Mouse (Mus musculus) kidney, postnatal 14 days (tissue): ENCODE measurements at regions not wholly inside any gene's neighbourhood (a gene's known extent, or its start where the extent isn't known, plus 50 kb on each side); places are given as distances from the start of the nearest gene placed in this dataset.
A peak's percentile ranks its signal among the peaks of the same experiment; 100 is the strongest.

Experiments used
- DNase-seq: peaks from one replicate; pipeline ENCODE4 v3.0.0; 2022; ENCODE audit warnings: mixed read lengths

GRCm38 (mm10) chr10:18907276-18907960, 62.6 kb downstream of the Perp start:
- no peak for DNase-seq

- no peak for DNase-seq
Measured at GRCm38 (mm10) chr10:18909307-18909706, 64.5 kb downstream of the Perp start.

GRCm38 (mm10) chr10:18910898-18911297, 66.1 kb downstream of the Perp start:
- DNase-seq, result peak; percentile 27

- peak; percentile 22 for DNase-seq
Measured at GRCm38 (mm10) chr10:18917120-18917616, 72.3 kb downstream of the Perp start.

- DNase-seq, result no peak
Measured at GRCm38 (mm10) chr10:18923088-18923821, 78.4 kb downstream of the Perp start.

- no peak for DNase-seq
Measured at GRCm38 (mm10) chr10:18927811-18928210, 83.0 kb downstream of the Perp start.

- DNase-seq, result no peak
Measured at GRCm38 (mm10) chr10:18931344-18931743, 84.1 kb downstream of the Tnfaip3 start.

GRCm38 (mm10) chr10:18941447-18941846, 74.0 kb downstream of the Tnfaip3 start:
- DNase-seq, result no peak

GRCm38 (mm10) chr10:18941908-18942307, 73.5 kb downstream of the Tnfaip3 start:
- no peak for DNase-seq

GRCm38 (mm10) chr10:18943296-18944075, 72.0 kb downstream of the Tnfaip3 start:
- no peak for DNase-seq

GRCm38 (mm10) chr10:18946727-18947126, 68.7 kb downstream of the Tnfaip3 start:
- DNase-seq, result no peak
